Mouse (Mus musculus) ES-E14 (cell line): ENCODE measurements at regions not wholly inside any gene's neighbourhood (a gene's known extent, or its start where the extent isn't known, plus 50 kb on each side); places are given as distances from the start of the nearest gene placed in this dataset.

ENCODE experiments used
- DNase-seq: peaks from one replicate; pipeline ENCODE4 v3.0.0-alpha.2; 2013; ENCODE audit warnings: low read depth, low spot score
- H3K27ac ChIP-seq: 2 replicates; pipeline ENCODE4 v1.5.1; 2012; ENCODE audit warnings: low read depth, mild to moderate bottlenecking, low read length, moderate library complexity, mixed read lengths; ENCODE audit not compliant: poor library complexity, insufficient read depth, severe bottlenecking
- H3K36me3 ChIP-seq: 2 replicates; pipeline ENCODE4 v1.6.1; 2012; ENCODE audit warnings: mild to moderate bottlenecking, low read length, moderate library complexity, mixed read lengths; ENCODE audit not compliant: control insufficient read depth, poor library complexity, insufficient read depth, severe bottlenecking
- H3K4me1 ChIP-seq, 2 experiments: fragments of 150-350 bp in 1 of 2; sonication (generic) in 1 of 2; 2 replicates each; pipeline ENCODE4 v1.6.1; 2012; ENCODE audit warnings: low read length in 2 of 2, mild to moderate bottlenecking in 1 of 2, mixed read lengths in 1 of 2; ENCODE audit not compliant: control insufficient read depth in 2 of 2, insufficient read depth in 2 of 2, poor library complexity in 1 of 2
- H3K4me3 ChIP-seq, 2 experiments: fragments of 150-350 bp in 1 of 2; sonication (generic) in 1 of 2; 2 replicates each; pipeline ENCODE4 v1.5.1; 2012; ENCODE audit warnings: low read length in 2 of 2, low read depth in 1 of 2, mild to moderate bottlenecking in 1 of 2, mixed read lengths in 1 of 2; ENCODE audit not compliant: insufficient read depth in 1 of 2, poor library complexity in 1 of 2, severe bottlenecking in 1 of 2
- H3K9ac ChIP-seq: 2 replicates; pipeline ENCODE4 v1.6.1; 2012; ENCODE audit warnings: low read depth, mild to moderate bottlenecking, low read length, mixed read lengths; ENCODE audit not compliant: poor library complexity, insufficient read depth, severe bottlenecking
- H3K9me3 ChIP-seq: fragments of 150-350 bp; sonication (generic); 2 replicates; pipeline ENCODE4 v1.6.1; 2012; ENCODE audit warnings: low read depth, mild to moderate bottlenecking, low read length; ENCODE audit not compliant: control insufficient read depth, insufficient read depth
- CHD2 ChIP-seq: IDR thresholded peaks from 2 replicates; pipeline ENCODE4 v1.6.1; 2014; ENCODE audit warnings: mild to moderate bottlenecking, low read depth, low read length, inconsistent platforms
- HCFC1 ChIP-seq: IDR thresholded peaks from 2 replicates; pipeline ENCODE4 v1.6.1; 2012; ENCODE audit warnings: low read length, inconsistent platforms, borderline replicate concordance; ENCODE audit not compliant: insufficient read depth
- MAFK ChIP-seq: IDR thresholded peaks from 2 replicates; pipeline ENCODE4 v1.6.1; 2014; ENCODE audit warnings: mild to moderate bottlenecking, low read depth, low read length, inconsistent platforms; ENCODE audit not compliant: insufficient read depth
- ZC3H11A ChIP-seq: IDR thresholded peaks from 2 replicates; pipeline ENCODE4 v1.6.1; 2012; ENCODE audit warnings: low read depth, mild to moderate bottlenecking, inconsistent platforms, low read length, borderline replicate concordance
- ZNF384 ChIP-seq: IDR thresholded peaks from 2 replicates; pipeline ENCODE4 v1.6.1; 2012; ENCODE audit warnings: low read depth, low read length, inconsistent platforms
- in situ Hi-C, 2 experiments: fragments of 600-800 bp; cut with MboI; formaldehyde crosslinking; loops; one replicate each; pipeline ENCODE4 v1.15.1; 2025; ENCODE audit warnings: low sequenced_read_pairs in 2 of 2, inconsistent platforms in 1 of 2; ENCODE audit not compliant: unreplicated experiment in 2 of 2

- Histone ChIP-seq H3K27ac (no peak overlapping the region), H3K4me1 (no peaks in the 10 kb centered on the region), H3K9me3 (no peaks in the 10 kb centered on the region), H3K9ac (no peak overlapping the region), H3K4me3 (no peak overlapping the region), H3K36me3 (no peaks in the 10 kb centered on the region)
- no peak for DNase-seq
- in situ Hi-C loops = no loop called here
- TF ChIP-seq MAFK (no peak), CHD2 (no peak), ZNF384 (no peak)
Measured at GRCm38 (mm10) chr10:21528396-21528795, 64.5 kb upstream of the 1700020N01Rik start.

DNA sequence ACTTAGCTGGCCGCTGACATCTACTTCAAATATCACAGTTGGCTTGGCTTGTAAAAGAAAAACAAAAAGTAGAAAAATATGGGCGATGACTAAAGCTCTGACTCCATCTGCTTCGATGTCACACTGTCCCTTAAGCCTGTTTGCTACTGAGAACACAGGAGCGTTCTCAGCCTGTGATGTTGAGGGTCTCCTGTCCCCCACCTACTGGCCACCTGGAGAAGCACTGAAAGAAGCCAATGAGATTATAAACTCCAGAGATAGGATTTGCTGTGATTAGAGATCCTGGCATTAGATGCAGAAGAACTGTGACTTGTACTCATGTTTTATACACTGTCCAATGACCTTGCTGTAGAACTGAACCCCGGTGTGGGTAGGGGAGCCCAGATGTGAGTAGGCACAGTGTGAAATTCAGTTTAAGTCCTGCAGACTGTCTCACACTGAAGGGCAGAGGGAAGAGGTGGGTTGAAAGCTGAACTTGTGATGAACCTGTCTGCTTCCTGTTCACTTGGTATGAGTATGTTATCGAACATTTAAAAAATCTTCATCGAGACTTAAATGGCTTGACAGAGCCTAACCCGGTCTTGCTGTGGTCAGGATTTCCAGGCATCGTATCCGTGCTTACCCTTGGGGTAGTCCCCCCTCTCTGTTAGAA is 63.7 kb upstream of the 1700020N01Rik start:
- H3K4me1 ChIP-seq = no peaks in the 10 kb centered on the region
- H3K36me3 ChIP-seq = no peaks in the 10 kb centered on the region
- DNase-seq = no peak
- H3K27ac ChIP-seq = no peak overlapping the region
- in situ Hi-C loops = no loop called here
- H3K9me3 ChIP-seq = no peaks in the 10 kb centered on the region
- no peak for TF ChIP-seq CHD2
- no peak for TF ChIP-seq HCFC1
- peak; percentile 29; the same call in 1 of the 2 replicates for TF ChIP-seq ZC3H11A
- TF ChIP-seq ZNF384 = no peak
- no peak for TF ChIP-seq MAFK
- no peak overlapping the region for H3K9ac ChIP-seq
- no peak overlapping the region for H3K4me3 ChIP-seq

DNA sequence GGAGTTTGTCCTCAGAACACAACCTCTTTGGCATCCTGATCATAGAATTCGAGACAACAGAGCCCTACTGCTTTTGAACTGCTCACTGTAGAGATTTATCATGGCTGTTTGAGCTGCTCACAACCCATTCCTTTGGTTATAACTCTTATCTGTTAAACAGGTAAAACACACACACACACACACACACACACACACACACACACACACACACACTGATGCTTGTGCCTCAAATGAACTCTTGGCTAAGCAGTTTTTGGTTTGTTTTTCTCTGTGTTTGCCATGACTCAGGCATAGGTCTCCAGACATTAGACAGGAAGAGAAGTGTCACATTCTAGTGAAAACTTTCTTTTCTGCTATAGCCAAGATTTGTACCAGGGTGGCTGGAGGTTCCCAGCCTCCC is 60.8 kb upstream of the 1700020N01Rik start:
- Histone ChIP-seq H3K36me3 (no peaks in the 10 kb centered on the region), H3K27ac (no peak overlapping the region), H3K4me3 (no peak overlapping the region), H3K9ac (no peak overlapping the region), H3K9me3 (no peaks in the 10 kb centered on the region), H3K4me1 (no peaks in the 10 kb centered on the region)
- DNase-seq = no peak
- in situ Hi-C loops = no loop called here
- TF ChIP-seq HCFC1 = no peak
- TF ChIP-seq CHD2 = no peak
- no peak for TF ChIP-seq ZNF384
- TF ChIP-seq MAFK = no peak
- no peak for TF ChIP-seq ZC3H11A

GRCm38 (mm10) chr10:21535631-21536030 is 57.3 kb upstream of the 1700020N01Rik start:
- H3K4me1 ChIP-seq = no peaks in the 10 kb centered on the region

GRCm38 (mm10) chr10:21538481-21538880 is 54.5 kb upstream of the 1700020N01Rik start:
- H3K9me3 ChIP-seq = no peaks in the 10 kb centered on the region
- H3K36me3 ChIP-seq = no peaks in the 10 kb centered on the region
- no peaks in the 10 kb centered on the region for H3K4me1 ChIP-seq
- H3K27ac ChIP-seq = no peak overlapping the region
- in situ Hi-C loops = no loop called here
- no peak for TF ChIP-seq HCFC1
- no peak for TF ChIP-seq ZNF384
- TF ChIP-seq MAFK = no peak
- TF ChIP-seq ZC3H11A = no peak
- TF ChIP-seq CHD2 = no peak
- H3K4me3 ChIP-seq = no peak overlapping the region
- no peak overlapping the region for H3K9ac ChIP-seq
- no peak for DNase-seq

More at GRCm38 (mm10) chr10:21535631-21536030, 57.3 kb upstream of the 1700020N01Rik start:
- no peak overlapping the region for H3K27ac ChIP-seq
- H3K9me3 ChIP-seq = no peaks in the 10 kb centered on the region
- no peak overlapping the region for H3K4me3 ChIP-seq
- TF ChIP-seq CHD2 = no peak
- TF ChIP-seq MAFK = no peak
- DNase-seq = no peak
- H3K9ac ChIP-seq = no peak overlapping the region
- H3K36me3 ChIP-seq = no peaks in the 10 kb centered on the region
- in situ Hi-C loops = no loop called here
